Comparison of ENCODE assay signal across 18 mouse cellular contexts in the genomic region with DNA sequence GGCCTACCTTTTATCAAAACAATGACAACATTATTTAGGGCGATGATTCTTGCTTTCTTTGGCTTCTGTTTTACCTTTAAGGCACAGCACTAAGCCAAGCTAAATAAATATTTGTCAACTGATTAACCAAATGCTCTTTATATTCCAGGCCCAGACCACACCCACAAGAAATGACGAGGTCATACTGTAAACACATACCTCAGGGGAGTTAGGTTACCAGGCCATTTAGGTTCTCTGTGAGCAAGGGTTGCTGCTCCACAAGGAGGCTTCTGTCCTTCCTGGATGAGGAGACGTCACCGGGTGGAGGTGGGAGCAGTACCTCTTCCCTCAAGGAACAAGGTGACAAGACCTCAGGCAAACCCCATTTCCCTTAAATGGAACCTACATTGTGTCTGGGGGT. TPM values are rescaled to one million over a fixed set of nuclear protein-coding genes. Genes with fewer than 3 reads are reported as not detected.
DNase-seq lines count a peak whose midpoint lies in the region; ATAC-seq and TF ChIP-seq lines count a peak whose summit lies in the region.
"Had no signal": no experiment of that assay in that cellular context is flagged by ENCODE, and none has a peak within 500 bp of the region (broad histone marks: within the 10 kb centered on the region; RNA-seq: fewer than 3 reads in every experiment).

No protein-coding gene starts in this region.

- WGBS in heart, embryonic 13.5 days = 67% methylated on average over 4 of the region's 4 CpGs
- 56% methylated on average over 4 of the region's 4 CpGs for WGBS in heart, postnatal 0 days
- WGBS in small intestine, adult 2 months = 32% methylated on average over 4 of the region's 4 CpGs

- H3K27me3 ChIP-seq in heart, embryonic 13.5 days (replicated peaks) = no peaks in the 10 kb centered on the region
- H3K27me3 ChIP-seq in heart, postnatal 0 days (ENCODE audit: control insufficient read depth, insufficient read depth, low read length) = no peaks in the 10 kb centered on the region
- H3K27me3 ChIP-seq in small intestine, adult 2 months (ENCODE audit: control insufficient read depth, insufficient read depth, low read length) = no peaks in the 10 kb centered on the region
- H3K27me3 ChIP-seq: embryonic facial prominence, embryonic 15.5 days; hindbrain, embryonic 13.5 days; neural tube, embryonic 13.5 days had no signal

- no peaks in the 10 kb centered on the region for H3K36me3 ChIP-seq in heart, embryonic 13.5 days
- no peaks in the 10 kb centered on the region for H3K36me3 ChIP-seq in heart, postnatal 0 days (replicated peaks; ENCODE audit: control insufficient read depth, insufficient read depth, low read length)
- peaks cover 2% of the 10 kb centered on the region for H3K36me3 ChIP-seq in small intestine, adult 2 months (ENCODE audit: control insufficient read depth, insufficient read depth, low read length)
- H3K36me3 ChIP-seq: embryonic facial prominence, embryonic 15.5 days; hindbrain, embryonic 13.5 days; limb, embryonic 10.5 days; midbrain, embryonic 10.5 days; neural tube, embryonic 13.5 days had no signal

- H3K9ac ChIP-seq in heart, embryonic 13.5 days = peak overlapping the region; percentile 62
- no peak overlapping the region for H3K9ac ChIP-seq in heart, postnatal 0 days (replicated peaks; ENCODE audit: low read depth, low read length)
- H3K9ac ChIP-seq: embryonic facial prominence, embryonic 15.5 days; hindbrain, embryonic 13.5 days; neural tube, embryonic 13.5 days had no signal

- H3K27ac ChIP-seq in heart, embryonic 13.5 days (replicated peaks) = peak overlapping the region; percentile 86
- peak overlapping the region; percentile 91 for H3K27ac ChIP-seq in heart, postnatal 0 days (ENCODE audit: low read depth)
- H3K27ac ChIP-seq in small intestine, adult 2 months (ENCODE audit: insufficient read depth, low read depth, low read length) = peak overlapping the region; percentile 58
- H3K27ac ChIP-seq: embryonic facial prominence, embryonic 15.5 days; hindbrain, embryonic 13.5 days; kidney, postnatal 0 days; left cerebral cortex, adult 2 months; limb, embryonic 10.5 days; midbrain, embryonic 10.5 days; neural tube, embryonic 13.5 days had no signal

- TF ChIP-seq CTCF in heart, postnatal 0 days (IDR thresholded peaks at IDR 0.05; ENCODE audit: low read depth) = no peak
- no peak for TF ChIP-seq CTCF in small intestine, adult 2 months (IDR thresholded peaks at IDR 0.05; ENCODE audit: extremely low read depth, insufficient read length, insufficient replicate concordance, low read depth, low read length)

- no peak for ATAC-seq in heart, embryonic 13.5 days (ENCODE audit: extremely low read depth, insufficient number of reproducible peaks, low FRiP score, low TSS enrichment)
- ATAC-seq in heart, postnatal 0 days (ENCODE audit: insufficient read depth, low read depth) = 0 out of 2 replicates have a peak, but pooled peaks have one; percentile 7

- no peak for DNase-seq in heart, postnatal 36 days
- peak; percentile 28 for DNase-seq in fat pad, adult 2 months (ENCODE audit: extremely low read depth, low read depth, low spot score)
- DNase-seq in heart, postnatal 0 days (ENCODE audit: low spot score) = no peak
- DNase-seq in right cerebral cortex, postnatal 4 days = no peak
- no peak for DNase-seq in cerebellum, adult 18-20 months
- DNase-seq: adrenal gland, postnatal 36 days; cerebellum, adult 9-10 months; right cerebral cortex, postnatal 25 days had no signal

- peaks cover 20% of the 10 kb centered on the region for H3K4me1 ChIP-seq in heart, embryonic 13.5 days
- H3K4me1 ChIP-seq in heart, postnatal 0 days (ENCODE audit: control insufficient read depth, insufficient read depth) = peaks cover 9% of the 10 kb centered on the region; the same call in 1 of the 2 replicates
- H3K4me1 ChIP-seq in small intestine, adult 2 months (ENCODE audit: control insufficient read depth, insufficient read depth, insufficient read length, low read length) = peaks cover 9% of the 10 kb centered on the region; the same call in 1 of the 2 replicates
- H3K4me1 ChIP-seq: embryonic facial prominence, embryonic 15.5 days; hindbrain, embryonic 13.5 days; limb, embryonic 10.5 days; midbrain, embryonic 10.5 days; neural tube, embryonic 13.5 days had no signal

- H3K4me2 ChIP-seq in heart, embryonic 13.5 days = no peak overlapping the region
- no peak overlapping the region for H3K4me2 ChIP-seq in heart, postnatal 0 days (ENCODE audit: low read depth, low read length)
- H3K4me2 ChIP-seq: embryonic facial prominence, embryonic 15.5 days; hindbrain, embryonic 13.5 days; liver, embryonic 11.5 days; neural tube, embryonic 13.5 days had no signal

- TF ChIP-seq EP300 in heart, postnatal 0 days (IDR thresholded peaks at IDR 0.05; ENCODE audit: low read depth) = no peak

- no peak for TF ChIP-seq POLR2A in small intestine, adult 2 months (IDR thresholded peaks at IDR 0.05; ENCODE audit: low read depth, low read length)

- H3K4me3 ChIP-seq in heart, embryonic 13.5 days = no peak overlapping the region
- H3K4me3 ChIP-seq in heart, postnatal 0 days (ENCODE audit: low read depth, low read length) = no peak overlapping the region
- H3K4me3 ChIP-seq in small intestine, adult 2 months (ENCODE audit: low read depth, low read length) = no peak overlapping the region
- H3K4me3 ChIP-seq: embryonic facial prominence, embryonic 15.5 days; hindbrain, embryonic 13.5 days; left cerebral cortex, adult 2 months; limb, embryonic 10.5 days; midbrain, embryonic 10.5 days; neural tube, embryonic 13.5 days had no signal

- intact Hi-C loops in heart, postnatal 36 days (cut with DNase I) = no loop called here

- H3K9me3 ChIP-seq in heart, embryonic 13.5 days = no peaks in the 10 kb centered on the region
- H3K9me3 ChIP-seq in heart, postnatal 0 days (replicated peaks; ENCODE audit: control insufficient read depth, low read length) = no peaks in the 10 kb centered on the region
- H3K9me3 ChIP-seq: embryonic facial prominence, embryonic 15.5 days; hindbrain, embryonic 13.5 days; limb, embryonic 10.5 days; midbrain, embryonic 10.5 days; neural tube, embryonic 13.5 days had no signal

RNA-seq across cellular contexts. Expression of gene Fam122a, which starts 49.9 kb away (rescaled TPM):
- 41.1 TPM in 2 replicates for polyA plus RNA-seq in heart, embryonic 13.5 days (2015; fragmentation: Nextera tagmentation; extraction: Ambion mirVana)
- 10 to 100 TPM; 22.2 to 22.7 TPM for total RNA-seq in heart, postnatal 36 days (2021)
- 3.9 and 11.4 TPM in 2 replicates for total RNA-seq in heart, postnatal 0 days (2014; rRNA removed; ENCODE audit: low replicate concordance)
- polyA plus RNA-seq in heart, postnatal 0 days (2015; fragmentation: Nextera tagmentation; extraction: Ambion mirVana) = 48.9 and 55.1 TPM in 2 replicates
- 16.3 and 22.6 TPM in 2 replicates for polyA plus RNA-seq in small intestine, adult 2 months (2012; rRNA removed)
